Mouse (Mus musculus) ES-E14 (cell line): Measurements from ENCODE around the gene Sh3kbp1. TPM values are rescaled to one million over a fixed set of nuclear protein-coding genes. Genes with fewer than 3 reads are reported as not detected.

Experiments used
- DNase-seq: peaks from one replicate; pipeline ENCODE4 v3.0.0-alpha.2; 2013; ENCODE audit warnings: low read depth, low spot score
- H3K27ac ChIP-seq: 2 replicates; pipeline ENCODE4 v1.5.1; 2012; ENCODE audit warnings: low read depth, mild to moderate bottlenecking, low read length, moderate library complexity, mixed read lengths; ENCODE audit not compliant: poor library complexity, insufficient read depth, severe bottlenecking
- H3K36me3 ChIP-seq: 2 replicates; pipeline ENCODE4 v1.6.1; 2012; ENCODE audit warnings: mild to moderate bottlenecking, low read length, moderate library complexity, mixed read lengths; ENCODE audit not compliant: control insufficient read depth, poor library complexity, insufficient read depth, severe bottlenecking
- H3K4me1 ChIP-seq, 2 experiments: fragments of 150-350 bp in 1 of 2; sonication (generic) in 1 of 2; 2 replicates each; pipeline ENCODE4 v1.6.1; 2012; ENCODE audit warnings: low read length in 2 of 2, mild to moderate bottlenecking in 1 of 2, mixed read lengths in 1 of 2; ENCODE audit not compliant: control insufficient read depth in 2 of 2, insufficient read depth in 2 of 2, poor library complexity in 1 of 2
- H3K4me3 ChIP-seq, 2 experiments: fragments of 150-350 bp in 1 of 2; sonication (generic) in 1 of 2; 2 replicates each; pipeline ENCODE4 v1.5.1; 2012; ENCODE audit warnings: low read length in 2 of 2, low read depth in 1 of 2, mild to moderate bottlenecking in 1 of 2, mixed read lengths in 1 of 2; ENCODE audit not compliant: insufficient read depth in 1 of 2, poor library complexity in 1 of 2, severe bottlenecking in 1 of 2
- H3K9ac ChIP-seq: 2 replicates; pipeline ENCODE4 v1.6.1; 2012; ENCODE audit warnings: low read depth, mild to moderate bottlenecking, low read length, mixed read lengths; ENCODE audit not compliant: poor library complexity, insufficient read depth, severe bottlenecking
- H3K9me3 ChIP-seq: fragments of 150-350 bp; sonication (generic); 2 replicates; pipeline ENCODE4 v1.6.1; 2012; ENCODE audit warnings: low read depth, mild to moderate bottlenecking, low read length; ENCODE audit not compliant: control insufficient read depth, insufficient read depth
- CHD2 ChIP-seq: IDR thresholded peaks from 2 replicates; pipeline ENCODE4 v1.6.1; 2014; ENCODE audit warnings: mild to moderate bottlenecking, low read depth, low read length, inconsistent platforms
- HCFC1 ChIP-seq: IDR thresholded peaks from 2 replicates; pipeline ENCODE4 v1.6.1; 2012; ENCODE audit warnings: low read length, inconsistent platforms, borderline replicate concordance; ENCODE audit not compliant: insufficient read depth
- MAFK ChIP-seq: IDR thresholded peaks from 2 replicates; pipeline ENCODE4 v1.6.1; 2014; ENCODE audit warnings: mild to moderate bottlenecking, low read depth, low read length, inconsistent platforms; ENCODE audit not compliant: insufficient read depth
- ZC3H11A ChIP-seq: IDR thresholded peaks from 2 replicates; pipeline ENCODE4 v1.6.1; 2012; ENCODE audit warnings: low read depth, mild to moderate bottlenecking, inconsistent platforms, low read length, borderline replicate concordance
- ZNF384 ChIP-seq: IDR thresholded peaks from 2 replicates; pipeline ENCODE4 v1.6.1; 2012; ENCODE audit warnings: low read depth, low read length, inconsistent platforms
- in situ Hi-C, 2 experiments: fragments of 600-800 bp; cut with MboI; formaldehyde crosslinking; loops; one replicate each; pipeline ENCODE4 v1.15.1; 2025; ENCODE audit warnings: low sequenced_read_pairs in 2 of 2, inconsistent platforms in 1 of 2; ENCODE audit not compliant: unreplicated experiment in 2 of 2
- total RNA-seq: library from RNA; depleted of rRNA; stranded (reverse); fragments of 300-350 nt; gene quantifications from 2 replicates; pipeline ENCODE4 v1.2.3, GENCODE M21; 2012

The Sh3kbp1 gene
- total RNA-seq, 1 experiment, result 8.5 TPM

GRCm38 (mm10) chrX:159953546-159954429, 326.7 kb downstream of the Sh3kbp1 start:
- Histone ChIP-seq H3K9me3 (no peaks in the 10 kb centered on the region), H3K4me1 (no peaks in the 10 kb centered on the region), H3K36me3 (no peaks in the 10 kb centered on the region), H3K27ac (no peak overlapping the region), H3K9ac (no peak overlapping the region), H3K4me3 (no peak overlapping the region)
- TF ChIP-seq ZNF384 (no peak), HCFC1 (no peak), CHD2 (no peak), MAFK (no peak), ZC3H11A (no peak)
- in situ Hi-C loops, result loop anchor here in 1 of 2 experiments (25.0 kb wide), 1 partner anchor 316 kb away; the partner anchor contains the start of gene Sh3kbp1
- DNase-seq, result no peak

GRCm38 (mm10) chrX:159954430-159954779, 327.3 kb downstream of the Sh3kbp1 start:
- Histone ChIP-seq H3K9me3 (no peaks in the 10 kb centered on the region), H3K4me1 (no peaks in the 10 kb centered on the region), H3K27ac (no peak overlapping the region), H3K4me3 (no peak overlapping the region), H3K9ac (no peak overlapping the region), H3K36me3 (no peaks in the 10 kb centered on the region)
- no peak for DNase-seq
- TF ChIP-seq HCFC1 (no peak), CHD2 (no peak), MAFK (no peak), ZC3H11A (no peak), ZNF384 (no peak)
- in situ Hi-C loops, result loop anchor here in 1 of 2 experiments (25.0 kb wide), 1 partner anchor 317 kb away; the partner anchor contains the start of gene Sh3kbp1

GRCm38 (mm10) chrX:159955433-159955832, 328.4 kb downstream of the Sh3kbp1 start:
- H3K4me3 ChIP-seq, result no peak overlapping the region

GRCm38 (mm10) chrX:159961385-159961784, 334.3 kb downstream of the Sh3kbp1 start:
- Histone ChIP-seq H3K27ac (no peak overlapping the region), H3K4me1 (no peaks in the 10 kb centered on the region), H3K9ac (no peak overlapping the region), H3K4me3 (no peak overlapping the region), H3K9me3 (no peaks in the 10 kb centered on the region), H3K36me3 (no peaks in the 10 kb centered on the region)
- in situ Hi-C loops, result loop anchor here in 1 of 2 experiments (25.0 kb wide), 1 partner anchor 324 kb away; the partner anchor contains the start of gene Sh3kbp1
- DNase-seq, result no peak
- TF ChIP-seq MAFK (no peak), ZNF384 (no peak), HCFC1 (no peak), CHD2 (no peak), ZC3H11A (no peak)

More at GRCm38 (mm10) chrX:159955433-159955832, 328.4 kb downstream of the Sh3kbp1 start:
- Histone ChIP-seq H3K36me3 (no peaks in the 10 kb centered on the region), H3K9ac (no peak overlapping the region), H3K9me3 (no peaks in the 10 kb centered on the region), H3K27ac (no peak overlapping the region), H3K4me1 (no peaks in the 10 kb centered on the region)
- no peak for DNase-seq
- TF ChIP-seq MAFK (no peak), ZC3H11A (no peak), CHD2 (no peak), ZNF384 (no peak), HCFC1 (no peak)
- in situ Hi-C loops, result loop anchor here in 1 of 2 experiments (25.0 kb wide), 1 partner anchor 318 kb away; the partner anchor contains the start of gene Sh3kbp1
